Mouse (Mus musculus) G1E (cell line): ENCODE results near the gene Mindy1.

Source experiments
- CTCF ChIP-seq: IDR thresholded peaks from 2 replicates; pipeline ENCODE4 v1.5.1; 2012; ENCODE audit warnings: low read depth, low read length, inconsistent platforms, mixed read lengths
- GATA1 ChIP-seq: IDR thresholded peaks from 2 replicates; pipeline ENCODE4 v1.6.1; 2012; ENCODE audit warnings: borderline replicate concordance, low read length, inconsistent platforms, mixed read lengths
- POLR2AphosphoS5 ChIP-seq: IDR thresholded peaks from 2 replicates; pipeline ENCODE4 v1.6.1; 2012; ENCODE audit warnings: low read depth, low read length, inconsistent platforms; ENCODE audit not compliant: insufficient replicate concordance
- TAL1 ChIP-seq: conservative IDR thresholded peaks from 2 replicates; pipeline ENCODE4 v1.6.1; 2012; ENCODE audit warnings: low read depth, low read length, inconsistent platforms, mixed read lengths

DNA sequence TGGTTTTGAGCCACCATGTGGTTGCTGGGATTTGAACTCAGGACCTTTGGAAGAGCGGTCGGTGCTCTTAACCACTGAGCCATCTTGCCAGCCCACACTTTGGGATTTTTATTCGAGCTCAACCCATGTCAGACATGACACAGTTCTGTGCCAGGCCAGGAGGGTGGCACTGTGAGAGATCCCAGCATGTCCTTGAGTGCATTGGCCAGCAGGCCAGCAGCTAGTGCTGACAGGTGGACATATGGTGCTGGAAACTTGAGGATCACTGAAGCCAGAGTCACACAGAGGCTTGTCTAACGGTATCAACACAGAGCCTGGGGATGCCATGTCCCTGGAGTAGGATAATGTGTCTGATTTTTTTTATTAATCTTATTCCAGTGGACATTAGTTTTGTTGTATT is 8.3 kb downstream of the Mindy1 start:
- no peak for TF ChIP-seq CTCF
- TF ChIP-seq GATA1: no peak
- TF ChIP-seq TAL1: no peak
- no peak for TF ChIP-seq POLR2AphosphoS5
